ENCODE assay signal across 7 mouse cellular contexts in genomic region chr8:84823653-84824052, GRCm38 (mm10). TPM values are rescaled to one million over a fixed set of nuclear protein-coding genes. Genes with fewer than 3 reads are reported as not detected.
DNase-seq lines count a peak whose midpoint lies in the region; ATAC-seq and TF ChIP-seq lines count a peak whose summit lies in the region.

No protein-coding gene starts in this region.

- H3K27ac ChIP-seq in ES-Bruce4 (ENCODE audit: insufficient read depth, low read length): no peak overlapping the region
- no peak overlapping the region for H3K27ac ChIP-seq in kidney, postnatal 0 days

- H3K36me3 ChIP-seq in ES-Bruce4 (ENCODE audit: control insufficient read depth, insufficient read depth, low read length, poor library complexity, severe bottlenecking): no peaks in the 10 kb centered on the region
- no peaks in the 10 kb centered on the region for H3K36me3 ChIP-seq in kidney, postnatal 0 days (ENCODE audit: insufficient read depth, low read length)

- H3K9ac ChIP-seq in ES-Bruce4 (ENCODE audit: low read depth, poor library complexity, severe bottlenecking): 0 out of 2 replicates have a peak overlapping the region, but pooled peaks have one; percentile 2
- no peak overlapping the region for H3K9ac ChIP-seq in kidney, postnatal 0 days (ENCODE audit: low read depth, low read length)

- H3K27me3 ChIP-seq in ES-Bruce4 (ENCODE audit: control insufficient read depth, insufficient read depth, low read length, poor library complexity, severe bottlenecking): no peaks in the 10 kb centered on the region
- H3K27me3 ChIP-seq in kidney, postnatal 0 days (ENCODE audit: insufficient read depth, low read length): no peaks in the 10 kb centered on the region

- peak overlapping the region; percentile 24; the same call in 1 of the 2 replicates for H3K4me2 ChIP-seq in kidney, postnatal 0 days (ENCODE audit: low read length)

- 0% methylated on average over 18 of the region's 18 CpGs for WGBS in kidney, postnatal 0 days

- ATAC-seq in granulocyte monocyte progenitor cell, adult 5-6 weeks (replicated peaks; ENCODE audit: poor library complexity, severe bottlenecking): peak; percentile 95
- ATAC-seq in kidney, postnatal 0 days (replicated peaks; ENCODE audit: low FRiP score, low read depth): peak; percentile 59; the same call in 1 of the 2 replicates

- peak; percentile 82 for DNase-seq in A20 (ENCODE audit: low read depth, low spot score)
- peak; percentile 82 to 84 for DNase-seq in cerebellum, postnatal 14 days
- peak; percentile 88 for DNase-seq in kidney, postnatal 0 days (ENCODE audit: low spot score)
- peak; percentile 66 for DNase-seq in lung, postnatal 14 days
- DNase-seq in right cerebral cortex, postnatal 10 days (ENCODE audit: low spot score in 2 of 2): peak; percentile 80 to 83

- peak; percentile 37; the same call in 1 of the 2 replicates for TF ChIP-seq EP300 in ES-Bruce4 (IDR thresholded peaks at IDR 0.05; ENCODE audit: insufficient read depth, low read depth, low read length)

- H3K9me3 ChIP-seq in ES-Bruce4 (replicated peaks; ENCODE audit: control insufficient read depth, insufficient read depth, low read length, poor library complexity, severe bottlenecking): no peaks in the 10 kb centered on the region
- no peaks in the 10 kb centered on the region for H3K9me3 ChIP-seq in kidney, postnatal 0 days (replicated peaks; ENCODE audit: low read length)

- TF ChIP-seq CTCF in ES-Bruce4 (IDR thresholded peaks at IDR 0.05; ENCODE audit: low read depth, low read length): peak; percentile 96
- TF ChIP-seq CTCF in kidney, postnatal 0 days (IDR thresholded peaks at IDR 0.05; ENCODE audit: low read depth): peak; percentile 92

- no peaks in the 10 kb centered on the region for H3K4me1 ChIP-seq in ES-Bruce4 (ENCODE audit: control insufficient read depth, insufficient read depth, low read length)
- H3K4me1 ChIP-seq in kidney, postnatal 0 days (replicated peaks; ENCODE audit: insufficient read depth, low read length): no peaks in the 10 kb centered on the region

- H3K4me3 ChIP-seq in ES-Bruce4 (ENCODE audit: low read depth, low read length): no peak overlapping the region
- no peak overlapping the region for H3K4me3 ChIP-seq in kidney, postnatal 0 days (replicated peaks; ENCODE audit: low read depth, low read length)

- no peak for TF ChIP-seq POLR2A in ES-Bruce4 (IDR thresholded peaks at IDR 0.05; ENCODE audit: insufficient read depth, low read length)

RNA-seq across cellular contexts. Expression of gene Dand5, which starts 1.0 kb away (rescaled TPM):
- 2.5 and 3.1 TPM in 2 replicates for polyA plus RNA-seq in ES-Bruce4 (2011; ENCODE audit: insufficient read depth, insufficient read length, low read depth, missing spikeins)
- total RNA-seq in granulocyte monocyte progenitor cell, adult 5-6 weeks (2014; fragmentation: Nextera tagmentation): 4.1 and 4.7 TPM in 2 replicates
- total RNA-seq in granulocyte monocyte progenitor cell, adult 5-6 weeks (2017): 3.6 and 3.7 TPM in 2 replicates
- 7.0 and 7.4 TPM in 2 replicates for polyA plus RNA-seq in kidney, postnatal 0 days (2015; fragmentation: Nextera tagmentation; extraction: Ambion mirVana)

RNA-seq across cellular contexts. Expression of gene Gadd45gip1, which starts 7.7 kb away (rescaled TPM):
- polyA plus RNA-seq in ES-Bruce4 (2011; ENCODE audit: insufficient read depth, insufficient read length, low read depth, missing spikeins): 19.5 and 20.5 TPM in 2 replicates
- 17.0 and 19.2 TPM in 2 replicates for total RNA-seq in granulocyte monocyte progenitor cell, adult 5-6 weeks (2014; fragmentation: Nextera tagmentation)
- 46.2 and 52.4 TPM in 2 replicates for total RNA-seq in granulocyte monocyte progenitor cell, adult 5-6 weeks (2017)
- polyA plus RNA-seq in kidney, postnatal 0 days (2015; fragmentation: Nextera tagmentation; extraction: Ambion mirVana): 51.0 and 54.3 TPM in 2 replicates

RNA-seq across cellular contexts. Expression of gene Rad23a, which starts 16.8 kb away (rescaled TPM):
- 68.0 and 76.1 TPM in 2 replicates for polyA plus RNA-seq in ES-Bruce4 (2011; ENCODE audit: insufficient read depth, insufficient read length, low read depth, missing spikeins)
- 41.8 TPM in 2 replicates for total RNA-seq in granulocyte monocyte progenitor cell, adult 5-6 weeks (2014; fragmentation: Nextera tagmentation)
- 20.1 and 21.4 TPM in 2 replicates for total RNA-seq in granulocyte monocyte progenitor cell, adult 5-6 weeks (2017)
- 97.1 and 98.9 TPM in 2 replicates for polyA plus RNA-seq in kidney, postnatal 0 days (2015; fragmentation: Nextera tagmentation; extraction: Ambion mirVana)

RNA-seq across cellular contexts. Expression of gene Calr, which starts 23.1 kb away (rescaled TPM):
- 507 and 546 TPM in 2 replicates for polyA plus RNA-seq in ES-Bruce4 (2011; ENCODE audit: insufficient read depth, insufficient read length, low read depth, missing spikeins)
- 1,333 and 1,645 TPM in 2 replicates for total RNA-seq in granulocyte monocyte progenitor cell, adult 5-6 weeks (2014; fragmentation: Nextera tagmentation)
- 4,572 and 4,672 TPM in 2 replicates for total RNA-seq in granulocyte monocyte progenitor cell, adult 5-6 weeks (2017)
- 644 and 753 TPM in 2 replicates for polyA plus RNA-seq in kidney, postnatal 0 days (2015; fragmentation: Nextera tagmentation; extraction: Ambion mirVana)

RNA-seq across cellular contexts. Expression of gene Nfix, which starts 23.5 kb away (rescaled TPM):
- 1.2 and 1.8 TPM in 2 replicates for polyA plus RNA-seq in ES-Bruce4 (2011; ENCODE audit: insufficient read depth, insufficient read length, low read depth, missing spikeins)
- total RNA-seq in granulocyte monocyte progenitor cell, adult 5-6 weeks (2014; fragmentation: Nextera tagmentation): 25.7 and 51.2 TPM in 2 replicates
- total RNA-seq in granulocyte monocyte progenitor cell, adult 5-6 weeks (2017): 9.5 and 12.8 TPM in 2 replicates
- 21.1 and 22.3 TPM in 2 replicates for polyA plus RNA-seq in kidney, postnatal 0 days (2015; fragmentation: Nextera tagmentation; extraction: Ambion mirVana)
